Mouse (Mus musculus): ENCODE data around the gene Frmd4b. TPM values are rescaled to one million over a fixed set of nuclear protein-coding genes. Genes with fewer than 3 reads are reported as not detected.

Frmd4b gene
- polyA plus RNA-seq, 1 experiment = 22.3 TPM

DNA sequence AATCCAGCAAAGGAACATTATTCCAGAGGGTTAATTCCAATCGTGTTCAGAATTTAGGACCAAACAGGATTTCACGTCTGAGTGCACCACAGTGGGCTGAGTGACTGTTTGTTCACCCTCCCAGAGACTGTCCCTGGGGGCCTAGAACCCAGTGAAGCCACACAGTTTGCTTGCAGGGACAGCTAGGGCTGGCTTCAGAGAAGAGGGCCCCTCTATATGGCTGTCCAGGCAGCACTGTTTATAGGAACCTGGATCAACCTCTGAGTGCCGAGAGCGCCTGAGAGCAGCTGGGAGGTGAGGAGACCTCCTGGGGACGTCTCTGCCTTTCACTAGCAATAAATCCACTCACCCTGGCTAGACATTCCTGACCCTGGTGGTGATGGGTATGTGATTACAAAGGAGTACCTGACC lies 278.1 kb downstream of the Frmd4b start:
- H3K4me3 ChIP-seq (replicated peaks; ENCODE audit: extremely low read depth, low read depth, low read length) = no peak overlapping the region
- no peak for DNase-seq
- TF ChIP-seq CTCF (IDR thresholded peaks at IDR 0.05; ENCODE audit: insufficient read depth, low read length) (no peak), POLR2A (IDR thresholded peaks at IDR 0.05; ENCODE audit: borderline replicate concordance, extremely low read depth, low read depth, low read length) (no peak)
- no peaks in the 10 kb centered on the region for H3K4me1 ChIP-seq (ENCODE audit: control insufficient read depth, insufficient read depth, low read length)
- 73% methylated on average over 5 of the region's 5 CpGs for WGBS

DNA sequence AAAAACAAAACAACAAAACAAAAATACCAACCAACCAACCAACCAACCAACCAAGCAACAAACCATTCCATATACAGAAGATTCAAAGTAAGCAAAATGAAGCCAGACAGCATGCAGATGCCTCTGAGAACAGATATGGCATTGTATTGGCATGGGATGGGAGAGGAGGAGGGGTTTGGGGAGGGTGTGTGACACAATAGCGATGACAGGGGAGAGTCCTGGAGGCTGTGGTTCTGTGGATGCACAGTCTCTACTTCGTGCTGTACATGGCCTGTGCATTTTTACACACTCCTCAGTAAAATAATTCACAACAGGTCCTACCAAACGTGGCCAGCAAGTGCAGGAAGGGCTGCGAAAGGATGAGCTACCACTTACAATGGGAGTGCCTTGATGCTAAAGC lies 278.5 kb downstream of the Frmd4b start:
- DNase-seq = no peak
- TF ChIP-seq CTCF (IDR thresholded peaks at IDR 0.05; ENCODE audit: insufficient read depth, low read length) (no peak), POLR2A (IDR thresholded peaks at IDR 0.05; ENCODE audit: borderline replicate concordance, extremely low read depth, low read depth, low read length) (no peak)
- Histone ChIP-seq H3K4me3 (replicated peaks; ENCODE audit: extremely low read depth, low read depth, low read length) (no peak overlapping the region), H3K4me1 (ENCODE audit: control insufficient read depth, insufficient read depth, low read length) (no peaks in the 10 kb centered on the region)
- 74% methylated on average over 4 of the region's 4 CpGs for WGBS

DNA sequence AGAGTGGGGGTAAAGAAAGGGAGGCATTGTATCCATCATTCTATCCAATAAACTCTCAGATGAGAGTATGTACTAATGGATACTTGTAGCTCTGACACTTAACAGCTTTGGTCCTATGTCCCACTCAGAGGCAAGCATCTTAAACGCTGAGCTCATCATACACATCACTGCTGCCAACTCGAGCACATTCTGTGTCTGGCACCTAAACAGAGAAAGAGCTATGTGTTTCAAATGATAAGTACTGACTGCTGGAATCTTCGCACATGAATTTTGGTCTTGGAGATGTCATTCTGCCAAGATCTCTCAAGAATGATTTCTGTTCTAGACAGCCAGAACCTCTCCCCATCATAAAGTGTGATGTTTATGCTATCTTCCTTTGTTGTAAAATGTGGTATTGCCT lies 284.0 kb downstream of the Frmd4b start:
- WGBS = 80% methylated on average over 3 of the region's 3 CpGs
- TF ChIP-seq POLR2A (IDR thresholded peaks at IDR 0.05; ENCODE audit: borderline replicate concordance, extremely low read depth, low read depth, low read length) = no peak
- no peak for TF ChIP-seq CTCF (IDR thresholded peaks at IDR 0.05; ENCODE audit: insufficient read depth, low read length)
- DNase-seq = no peak
- Histone ChIP-seq H3K4me1 (ENCODE audit: control insufficient read depth, insufficient read depth, low read length) (no peaks in the 10 kb centered on the region), H3K4me3 (replicated peaks; ENCODE audit: extremely low read depth, low read depth, low read length) (no peak overlapping the region)

DNA sequence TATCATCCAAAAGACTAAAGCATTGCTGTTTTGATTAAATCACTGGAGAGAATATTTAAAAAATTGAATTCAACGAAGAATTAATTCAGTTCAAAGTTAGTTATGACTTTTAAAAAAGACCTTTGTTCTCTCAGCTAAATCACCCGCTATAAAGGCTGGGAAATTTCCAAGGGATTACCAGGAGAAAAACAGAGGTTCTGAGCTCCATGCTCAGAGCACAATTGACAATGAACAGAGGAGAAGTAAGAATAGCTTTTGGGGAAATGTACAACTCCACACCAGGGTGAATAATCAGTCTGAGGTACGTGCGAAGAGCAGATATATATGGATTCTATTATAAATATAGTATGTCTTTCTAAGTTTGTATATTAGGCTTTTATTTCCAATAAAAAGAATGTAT lies 293.4 kb downstream of the Frmd4b start:
- peaks cover under 1% of the 10 kb centered on the region; the same call in 1 of the 2 replicates for H3K4me1 ChIP-seq (ENCODE audit: control insufficient read depth, insufficient read depth, low read length)
- TF ChIP-seq CTCF (IDR thresholded peaks at IDR 0.05; ENCODE audit: insufficient read depth, low read length) (no peak), POLR2A (IDR thresholded peaks at IDR 0.05; ENCODE audit: borderline replicate concordance, extremely low read depth, low read depth, low read length) (no peak)
- DNase-seq = no peak
- WGBS = 93% methylated on average over 4 of the region's 4 CpGs
- no peak overlapping the region for H3K4me3 ChIP-seq (replicated peaks; ENCODE audit: extremely low read depth, low read depth, low read length)

DNA sequence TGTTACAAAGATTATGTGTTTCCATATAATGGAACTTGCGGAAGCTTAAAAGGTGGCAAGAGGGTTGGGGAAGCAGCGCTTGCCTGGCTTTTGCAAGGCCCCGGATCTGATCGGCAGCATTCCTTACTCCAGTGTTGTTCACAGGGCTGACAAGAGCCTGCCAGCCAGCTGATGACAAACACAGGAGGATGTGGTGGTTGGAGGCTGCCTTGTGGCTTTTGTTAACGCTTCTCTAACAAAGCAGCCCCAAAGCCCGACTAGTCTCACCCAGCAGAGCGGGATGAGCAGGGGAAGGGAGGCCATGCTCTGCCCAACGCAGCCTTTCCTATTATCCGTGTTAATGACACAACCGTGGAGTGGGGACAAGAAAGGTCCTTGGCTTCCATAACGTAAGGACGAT lies 295.2 kb downstream of the Frmd4b start:
- no peak overlapping the region for H3K4me3 ChIP-seq (replicated peaks; ENCODE audit: extremely low read depth, low read depth, low read length)
- no peak for DNase-seq
- WGBS = 86% methylated on average over 12 of the region's 12 CpGs
- no peak for TF ChIP-seq POLR2A (IDR thresholded peaks at IDR 0.05; ENCODE audit: borderline replicate concordance, extremely low read depth, low read depth, low read length)
- no peak for TF ChIP-seq CTCF (IDR thresholded peaks at IDR 0.05; ENCODE audit: insufficient read depth, low read length)
- H3K4me1 ChIP-seq (ENCODE audit: control insufficient read depth, insufficient read depth, low read length) = peaks cover 5% of the 10 kb centered on the region; the same call in 1 of the 2 replicates

DNA sequence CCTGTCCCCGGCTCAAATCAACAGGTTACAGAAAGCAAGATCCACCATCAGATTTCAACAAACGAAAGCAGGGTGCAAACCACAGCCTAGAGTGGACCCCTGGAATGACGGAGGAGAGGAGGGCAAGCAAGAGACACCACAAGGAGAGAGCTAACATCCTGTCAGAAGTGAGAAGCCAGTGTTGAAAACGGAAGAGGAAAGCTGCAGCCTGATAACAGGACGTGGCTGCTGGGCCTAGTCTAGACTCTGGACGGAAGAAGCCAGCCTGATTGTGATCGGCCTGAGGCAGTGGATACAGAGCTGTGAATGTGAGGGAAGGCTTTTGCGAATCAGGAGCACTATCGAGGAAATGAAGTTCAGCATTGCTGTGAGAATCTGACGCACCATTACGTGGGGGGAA lies 296.2 kb downstream of the Frmd4b start:
- Histone ChIP-seq H3K4me3 (replicated peaks; ENCODE audit: extremely low read depth, low read depth, low read length) (no peak overlapping the region), H3K4me1 (ENCODE audit: control insufficient read depth, insufficient read depth, low read length) (peaks cover 5% of the 10 kb centered on the region; the same call in 1 of the 2 replicates)
- no peak for TF ChIP-seq CTCF (IDR thresholded peaks at IDR 0.05; ENCODE audit: insufficient read depth, low read length)
- TF ChIP-seq POLR2A (IDR thresholded peaks at IDR 0.05; ENCODE audit: borderline replicate concordance, extremely low read depth, low read depth, low read length) = no peak
- DNase-seq = no peak
- WGBS = 39% methylated on average over 11 of the region's 11 CpGs

DNA sequence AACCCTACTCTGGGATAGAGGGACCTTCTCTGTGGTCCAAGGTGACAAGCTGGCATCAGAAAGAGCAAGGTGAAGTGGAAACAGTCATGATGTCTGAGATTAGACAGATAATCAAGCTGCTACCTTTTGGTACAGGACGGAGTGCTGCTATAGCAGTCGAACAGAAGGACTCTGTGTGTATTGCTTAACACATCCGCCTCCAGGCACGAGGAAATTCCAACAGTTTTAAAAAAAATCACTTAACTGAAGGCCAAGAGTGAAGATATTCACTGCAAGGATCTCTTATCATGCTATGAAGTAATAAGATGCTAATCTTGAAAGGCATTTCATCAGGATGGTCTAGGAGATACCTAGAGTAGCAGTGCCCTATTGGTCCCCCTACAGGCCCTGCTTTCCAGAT lies 298.3 kb downstream of the Frmd4b start:
- no peak for DNase-seq
- 61% methylated on average over 4 of the region's 4 CpGs for WGBS
- Histone ChIP-seq H3K4me1 (ENCODE audit: control insufficient read depth, insufficient read depth, low read length) (peaks cover 5% of the 10 kb centered on the region; the same call in 1 of the 2 replicates), H3K4me3 (replicated peaks; ENCODE audit: extremely low read depth, low read depth, low read length) (no peak overlapping the region)
- TF ChIP-seq POLR2A (IDR thresholded peaks at IDR 0.05; ENCODE audit: borderline replicate concordance, extremely low read depth, low read depth, low read length) (no peak), CTCF (IDR thresholded peaks at IDR 0.05; ENCODE audit: insufficient read depth, low read length) (no peak)

DNA sequence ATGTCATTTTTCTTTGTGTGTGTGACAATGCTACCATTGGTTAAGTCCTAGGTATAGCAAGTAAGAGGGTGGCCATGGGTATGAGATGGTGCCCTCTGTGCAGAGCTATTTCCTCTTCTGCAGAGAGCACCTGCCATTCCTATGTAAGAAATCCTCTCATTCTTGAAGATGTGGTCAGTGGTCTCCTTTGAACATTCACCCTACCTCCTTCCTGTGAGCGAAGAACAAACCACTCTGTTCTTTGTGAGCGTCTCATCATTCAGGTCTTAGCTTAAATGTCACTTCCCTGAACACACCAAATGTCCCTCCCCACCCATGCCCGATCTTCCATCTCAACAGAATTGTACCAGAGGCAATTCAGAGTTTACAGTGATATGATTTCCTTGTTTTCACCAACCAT lies 299.4 kb downstream of the Frmd4b start:
- 89% methylated on average over 3 of the region's 3 CpGs for WGBS
- H3K4me1 ChIP-seq (ENCODE audit: control insufficient read depth, insufficient read depth, low read length) = peaks cover 5% of the 10 kb centered on the region; the same call in 1 of the 2 replicates
- no peak for TF ChIP-seq CTCF (IDR thresholded peaks at IDR 0.05; ENCODE audit: insufficient read depth, low read length)
- no peak for TF ChIP-seq POLR2A (IDR thresholded peaks at IDR 0.05; ENCODE audit: borderline replicate concordance, extremely low read depth, low read depth, low read length)
- no peak overlapping the region for H3K4me3 ChIP-seq (replicated peaks; ENCODE audit: extremely low read depth, low read depth, low read length)
- no peak for DNase-seq

DNA sequence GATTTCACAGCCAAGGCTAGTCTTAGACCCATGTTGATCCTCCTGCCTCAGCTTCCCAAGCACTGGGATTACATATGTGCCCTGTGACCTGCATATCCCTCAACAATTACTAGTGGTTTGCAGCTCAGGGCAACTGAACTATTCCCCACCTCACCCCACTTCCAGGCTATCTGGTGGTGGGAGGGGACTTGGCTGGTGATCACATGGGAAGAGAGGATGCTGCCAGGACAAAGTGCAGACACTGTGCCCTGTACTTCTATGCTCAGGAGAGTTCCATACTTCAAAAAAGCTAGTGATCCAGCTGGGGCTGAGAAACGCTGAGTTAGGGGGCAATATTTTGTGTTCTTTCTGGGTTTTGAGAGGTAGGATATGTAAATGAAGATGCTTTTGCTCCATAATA lies 300.6 kb downstream of the Frmd4b start:
- Histone ChIP-seq H3K4me1 (ENCODE audit: control insufficient read depth, insufficient read depth, low read length) (peaks cover 5% of the 10 kb centered on the region; the same call in 1 of the 2 replicates), H3K4me3 (replicated peaks; ENCODE audit: extremely low read depth, low read depth, low read length) (no peak overlapping the region)
- 68% methylated on average over 1 of the region's 1 CpGs for WGBS
- TF ChIP-seq POLR2A (IDR thresholded peaks at IDR 0.05; ENCODE audit: borderline replicate concordance, extremely low read depth, low read depth, low read length) = no peak
- no peak for TF ChIP-seq CTCF (IDR thresholded peaks at IDR 0.05; ENCODE audit: insufficient read depth, low read length)
- DNase-seq = no peak

DNA sequence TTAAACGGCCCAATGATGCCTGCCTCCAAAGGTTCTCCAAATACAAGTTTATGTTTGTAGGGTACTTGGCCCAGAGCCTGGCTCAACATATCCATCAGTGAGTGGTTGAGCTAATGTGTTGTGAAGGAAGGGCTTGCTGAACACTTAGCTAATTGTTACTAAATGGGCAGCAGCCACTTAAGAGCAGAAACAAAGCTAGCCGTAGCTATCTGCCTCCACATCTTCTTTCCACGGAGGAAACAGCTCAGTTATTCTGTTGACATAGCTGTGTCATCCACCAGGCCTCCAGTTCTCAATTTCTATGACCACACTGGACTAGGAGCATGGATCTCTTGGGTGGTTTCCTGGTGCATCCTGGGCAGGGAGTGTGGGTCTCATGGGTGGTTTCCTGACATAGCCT lies 302.0 kb downstream of the Frmd4b start:
- 34% methylated on average over 3 of the region's 3 CpGs for WGBS
- Histone ChIP-seq H3K4me1 (ENCODE audit: control insufficient read depth, insufficient read depth, low read length) (peaks cover 9% of the 10 kb centered on the region; the same call in 1 of the 2 replicates), H3K4me3 (replicated peaks; ENCODE audit: extremely low read depth, low read depth, low read length) (no peak overlapping the region)
- DNase-seq = no peak
- TF ChIP-seq CTCF (IDR thresholded peaks at IDR 0.05; ENCODE audit: insufficient read depth, low read length) (no peak), POLR2A (IDR thresholded peaks at IDR 0.05; ENCODE audit: borderline replicate concordance, extremely low read depth, low read depth, low read length) (no peak)
